Mouse (Mus musculus) E14TG2a.4 (cell line): Measurements from ENCODE around the gene Rhox3a.
"Not testable (repeated sequence)": the region's sequence is repeated elsewhere in the genome, so short reads cannot be mapped to it uniquely, and the experiment has no call there.

Experiments used
- H3K27me3 ChIP-seq: 2 replicates; pipeline ENCODE4 v1.6.1; 2014; ENCODE audit warnings: low read length, control low read depth; ENCODE audit not compliant: insufficient read depth
- H3K36me3 ChIP-seq: 2 replicates; pipeline ENCODE4 v1.6.1; 2014; ENCODE audit warnings: low read length, control low read depth; ENCODE audit not compliant: insufficient read depth
- H3K4me1 ChIP-seq: replicated peaks from 2 replicates; pipeline ENCODE4 v1.6.1; 2014; ENCODE audit warnings: low read depth, low read length, control low read depth
- H3K4me3 ChIP-seq: replicated peaks from 2 replicates; pipeline ENCODE4 v1.5.1; 2014; ENCODE audit warnings: mild to moderate bottlenecking, low read length
- H3K9me3 ChIP-seq: 2 replicates; pipeline ENCODE4 v1.6.1; 2014; ENCODE audit warnings: low read length, control low read depth
- CTCF ChIP-seq: conservative IDR thresholded peaks from 2 replicates; pipeline ENCODE4 v1.5.1; 2014; ENCODE audit warnings: low read length
- NANOG ChIP-seq: IDR thresholded peaks from 2 replicates; pipeline ENCODE4 v1.6.1; 2014; ENCODE audit warnings: borderline replicate concordance, low read length, mixed read lengths
- POU5F1 ChIP-seq: IDR thresholded peaks from 2 replicates; pipeline ENCODE4 v1.6.1; 2014; ENCODE audit warnings: low read length, borderline replicate concordance

Gene Rhox3a

GRCm38 (mm10) chrX:37249619-37250018, at the start of gene Rhox3a:
TSS of gene Rhox3a (plus strand) at chrX:37249919.
- not testable (repeated sequence) for H3K27me3 ChIP-seq, H3K36me3 ChIP-seq, H3K9me3 ChIP-seq, H3K4me1 ChIP-seq, H3K4me3 ChIP-seq

GRCm38 (mm10) chrX:37210941-37211340, 38.8 kb upstream of the Rhox3a start, which contains the start of gene Gm9:
TSS of gene Gm9 (minus strand) at chrX:37211041.
- Histone ChIP-seq H3K27me3 (peaks cover 17% of the 10 kb centered on the region), H3K9me3 (no peaks in the 10 kb centered on the region), H3K36me3 (no peaks in the 10 kb centered on the region), H3K4me1 (no peaks in the 10 kb centered on the region), H3K4me3 (no peak within 1 kb of the TSS)
- TF ChIP-seq CTCF (no peak), POU5F1 (no peak), NANOG (no peak)

- H3K36me3 ChIP-seq, H3K4me3 ChIP-seq, H3K4me1 ChIP-seq, H3K27me3 ChIP-seq, H3K9me3 ChIP-seq: not testable (repeated sequence)
Measured at GRCm38 (mm10) chrX:37222158-37222557, 27.6 kb upstream of the Rhox3a start, which contains the start of gene Rhox1. TSS of gene Rhox1 (minus strand) at chrX:37222258.

GRCm38 (mm10) chrX:37244676-37245075, 5.0 kb upstream of the Rhox3a start, which contains the start of gene Rhox2a:
TSS of gene Rhox2a (plus strand) at chrX:37244976.
- not testable (repeated sequence) for H3K36me3 ChIP-seq, H3K27me3 ChIP-seq, H3K4me3 ChIP-seq, H3K9me3 ChIP-seq, H3K4me1 ChIP-seq

- H3K9me3 ChIP-seq, H3K4me3 ChIP-seq, H3K27me3 ChIP-seq, H3K36me3 ChIP-seq, H3K4me1 ChIP-seq: not testable (repeated sequence)
Measured at GRCm38 (mm10) chrX:37265038-37265437, 15.3 kb downstream of the Rhox3a start, which contains the start of gene Rhox4a. TSS of gene Rhox4a (plus strand) at chrX:37265338.
